Mouse (Mus musculus) cerebellum, postnatal 36 days (tissue): Measurements from ENCODE around the gene Gse1.

Experiments
- DNase-seq, 2 experiments: peaks; one replicate each; pipeline ENCODE4 v3.0.0; 2021 to 2022; ENCODE audit warnings: mixed read lengths in 2 of 2

Gene Gse1

DNA sequence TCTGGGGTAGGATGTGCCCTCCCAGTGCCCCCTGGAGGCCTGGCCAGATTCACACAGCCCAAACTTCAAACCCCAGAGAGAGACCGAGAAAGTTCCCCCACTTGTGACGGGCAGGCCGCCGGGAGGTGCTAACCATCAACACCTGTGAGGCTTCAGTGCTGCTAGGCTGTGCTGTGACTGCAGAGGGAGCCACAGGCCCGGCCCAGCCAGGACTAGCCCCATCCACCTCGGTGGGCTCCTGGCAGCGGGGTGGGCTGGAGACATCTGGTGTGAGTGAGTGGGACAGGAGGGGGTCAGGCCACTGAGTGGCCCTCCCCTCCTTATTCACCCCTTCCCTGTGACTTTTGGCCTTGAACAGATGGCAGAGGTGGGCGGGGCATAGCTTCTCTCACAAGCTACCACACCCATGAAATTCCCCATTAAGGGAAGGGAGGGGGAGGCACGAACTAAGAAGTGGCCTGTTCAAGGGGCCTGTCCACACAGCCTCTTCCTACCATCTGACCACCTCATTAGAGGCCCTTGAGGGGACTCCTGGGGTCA, 179.5 kb downstream of the Gse1 start:
- DNase-seq, result peak in 1 of 2 experiments; percentile 45

DNA sequence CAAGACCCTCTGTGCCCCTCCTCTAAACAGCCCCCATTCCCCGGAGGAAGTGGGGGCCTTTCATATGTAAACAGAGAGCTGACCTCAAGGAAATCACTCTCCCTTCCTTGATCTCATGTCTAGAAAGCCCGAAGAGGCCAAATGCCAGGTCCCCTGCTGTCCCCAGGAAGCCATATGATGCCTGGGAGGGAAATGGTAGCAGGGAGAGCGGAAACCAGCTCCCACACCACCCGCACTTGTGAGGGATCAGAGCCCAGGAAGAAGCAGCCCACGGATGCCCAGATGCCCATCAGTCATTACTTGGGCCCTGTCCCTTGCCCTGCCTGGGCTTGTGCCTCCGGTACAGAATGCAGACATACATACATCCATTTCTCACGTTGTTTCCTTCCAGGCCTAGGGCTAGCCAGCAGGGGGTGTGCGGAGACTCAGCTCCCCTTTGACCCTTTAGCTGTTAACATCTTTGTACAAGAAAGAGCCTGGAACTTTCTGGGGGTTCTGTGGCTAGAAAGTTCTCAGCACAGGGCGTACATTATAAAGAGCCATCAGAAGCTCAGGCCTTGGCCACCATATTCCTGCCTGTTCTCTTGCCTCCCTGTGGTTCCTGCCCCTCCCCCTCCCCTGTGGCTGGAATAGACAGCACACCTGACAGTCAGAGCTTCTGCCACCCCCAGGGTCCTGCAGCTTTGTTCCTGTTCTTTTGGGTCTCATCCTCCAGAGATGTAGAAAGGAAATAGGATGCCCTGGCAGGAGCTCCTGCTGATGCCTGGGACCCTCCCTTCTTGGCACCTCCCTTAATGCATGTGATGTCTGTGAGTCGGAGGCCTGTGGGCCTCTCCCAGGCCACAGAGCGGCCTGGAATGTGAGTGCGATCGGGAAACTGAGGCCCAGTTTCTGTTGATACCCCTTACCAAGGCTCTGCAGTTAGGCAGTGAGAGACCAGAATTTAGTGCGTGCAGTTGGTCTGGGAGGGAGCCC, 180.3 kb downstream of the Gse1 start:
- DNase-seq, result peak; percentile 64 to 67

DNA sequence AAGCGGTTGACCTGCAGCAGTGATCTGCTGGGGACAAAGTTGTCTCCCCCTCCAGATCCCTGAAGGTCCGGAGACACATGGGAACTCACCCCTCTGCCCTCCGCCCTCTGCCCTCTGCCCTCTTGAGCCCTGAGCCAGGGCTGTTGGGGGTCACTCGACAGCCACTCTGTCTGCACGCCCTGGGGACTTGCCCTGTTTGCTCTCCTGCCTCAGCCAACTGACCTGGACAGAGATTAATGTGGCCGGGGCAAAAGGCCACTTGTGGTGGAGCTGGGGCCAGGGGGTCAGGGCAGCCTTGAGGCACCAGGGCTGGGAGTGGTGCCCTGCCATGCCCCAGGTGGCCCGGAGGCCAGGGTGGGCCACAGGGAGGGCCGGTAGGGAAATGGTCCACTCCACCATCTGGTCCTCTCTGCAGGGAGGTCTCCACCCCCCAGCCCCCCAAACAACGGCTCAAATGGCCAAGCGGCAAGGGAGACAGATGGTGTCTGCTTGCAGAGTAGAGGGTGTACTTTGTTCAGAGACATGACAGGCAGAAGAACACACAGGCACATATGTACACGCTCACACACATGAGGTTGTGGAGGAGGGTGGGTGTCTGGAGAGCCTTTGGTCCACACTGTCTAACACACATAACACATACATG, 181.2 kb downstream of the Gse1 start:
- no peak for DNase-seq

DNA sequence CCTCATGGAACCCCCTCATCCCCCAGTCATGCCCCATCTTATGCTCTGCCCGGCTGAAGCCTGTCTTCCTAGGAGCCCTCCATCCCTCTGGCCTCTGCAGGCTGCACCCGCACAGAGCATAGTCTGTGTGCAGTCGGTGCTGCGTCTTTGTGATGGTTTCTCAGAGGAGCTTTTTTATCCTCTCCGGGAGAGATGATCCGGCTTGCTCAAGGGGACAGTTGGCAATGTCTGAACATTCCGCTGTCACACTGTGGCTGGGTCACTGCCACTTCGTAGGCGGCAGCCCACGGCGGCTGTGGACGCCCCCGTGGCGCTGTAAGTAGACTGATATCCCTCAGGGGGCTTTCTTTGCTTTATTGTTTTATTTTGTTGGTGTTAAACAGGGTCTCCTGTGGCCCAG, 182.8 kb downstream of the Gse1 start:
- DNase-seq, result no peak

DNA sequence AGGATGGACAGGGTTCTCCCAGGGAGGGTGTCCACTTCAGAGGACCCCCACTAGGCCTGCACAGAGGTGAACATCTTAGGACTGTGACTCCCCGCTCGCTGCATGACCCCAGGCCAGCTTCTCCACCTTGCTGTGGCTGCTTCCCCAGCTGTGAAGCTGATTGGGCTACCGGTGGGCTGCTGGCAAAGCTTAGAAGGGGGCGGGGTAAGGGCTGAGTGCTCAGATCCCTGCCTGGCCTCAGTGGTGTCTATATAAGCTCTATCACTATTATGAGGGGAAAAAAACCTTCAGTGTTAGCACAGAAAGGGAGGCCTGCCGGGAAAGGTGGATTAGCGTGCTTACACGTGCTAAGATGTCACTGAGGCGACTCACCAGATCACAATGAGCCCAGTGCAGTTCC, 183.6 kb downstream of the Gse1 start:
- no peak for DNase-seq

DNA sequence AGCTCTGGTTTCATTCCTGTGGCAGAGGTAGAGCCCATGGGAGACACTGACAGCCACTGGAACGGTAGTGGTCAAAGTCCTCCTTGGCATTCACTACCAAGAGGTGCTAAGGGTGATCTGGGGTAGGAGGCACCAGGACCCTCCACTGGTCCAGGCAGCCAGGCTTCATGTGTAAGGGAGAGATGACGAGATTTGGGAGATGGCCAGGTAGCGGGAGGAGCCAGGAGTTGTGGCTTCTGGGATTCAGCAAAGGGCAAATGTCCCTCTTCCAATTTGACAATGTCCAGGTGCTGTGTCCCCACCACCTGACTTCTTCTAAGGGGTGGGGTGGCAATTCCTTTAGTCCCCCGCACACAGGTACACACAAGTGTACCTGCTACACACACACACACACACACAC, 184.1 kb downstream of the Gse1 start:
- DNase-seq, result no peak

DNA sequence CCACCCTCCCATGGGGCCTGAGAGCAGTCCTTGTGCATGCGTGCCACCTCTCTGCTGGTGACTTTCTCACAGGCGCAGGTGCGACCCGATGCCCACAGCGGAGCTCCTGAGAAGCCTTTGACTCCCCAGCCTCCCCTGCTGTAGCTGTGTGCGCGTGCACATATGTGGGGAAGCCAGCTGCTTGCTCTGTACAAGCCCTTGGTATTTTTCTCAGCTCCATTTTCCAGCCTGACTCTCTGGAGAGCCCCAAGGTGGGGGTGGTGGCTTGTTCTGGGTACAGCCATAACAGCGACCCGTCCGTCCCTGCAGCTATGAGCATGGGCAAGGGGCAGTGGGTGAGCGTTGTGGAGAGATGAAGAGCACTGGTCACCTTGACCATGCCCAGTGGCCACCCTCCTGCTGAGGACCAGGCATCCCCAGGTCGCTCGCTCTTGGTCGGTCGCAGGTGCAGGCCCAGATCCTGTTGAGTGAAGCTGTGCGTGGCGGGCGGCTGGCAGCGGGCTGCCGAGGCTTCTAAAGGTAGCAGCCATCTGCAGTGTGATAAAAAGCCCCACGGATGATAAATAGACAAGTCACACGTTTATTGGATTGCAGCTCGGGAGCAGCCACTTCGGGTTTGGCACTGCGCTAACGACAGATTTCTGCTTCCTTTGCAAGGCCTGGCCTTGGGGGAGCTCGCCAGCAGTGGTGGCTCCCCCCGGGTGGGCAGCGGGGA, 184.8 kb downstream of the Gse1 start:
- no peak for DNase-seq

DNA sequence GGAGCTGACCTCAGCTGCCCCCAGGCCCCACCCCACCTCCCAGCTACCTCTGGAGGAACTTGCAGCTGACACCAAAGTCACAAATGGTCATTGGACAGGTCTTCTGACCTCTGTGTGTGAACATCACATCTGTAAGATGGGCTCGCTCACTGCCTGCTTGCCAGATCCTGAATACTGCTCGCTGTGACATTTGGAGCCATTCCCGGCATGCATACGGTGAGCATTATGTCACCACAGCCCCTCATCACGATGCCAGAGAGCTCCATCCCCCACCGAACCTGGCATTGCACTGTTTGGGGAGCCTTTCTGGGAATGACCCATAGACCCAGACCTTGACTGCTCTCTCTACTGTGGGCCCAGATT, 185.4 kb downstream of the Gse1 start:
- DNase-seq, result no peak

DNA sequence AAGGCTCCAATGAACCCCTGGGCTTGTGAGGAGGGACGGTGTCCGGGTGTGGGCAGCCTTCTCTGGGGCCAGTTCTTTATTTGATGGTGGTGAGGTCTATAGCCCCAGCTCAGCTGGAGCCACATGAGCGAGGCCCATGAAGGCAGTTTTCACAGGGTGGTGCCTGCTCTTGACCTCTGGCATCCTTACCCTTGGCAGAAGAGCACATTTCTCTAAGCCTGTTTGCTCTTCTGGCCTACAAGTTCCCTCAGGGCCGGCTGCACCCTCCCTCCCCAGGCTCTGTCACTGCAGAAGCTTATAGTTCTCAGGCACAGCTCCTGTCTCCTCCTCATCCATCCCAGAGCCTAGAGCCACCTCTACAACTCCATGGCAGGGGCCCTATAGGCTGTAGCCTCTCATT, 186.0 kb downstream of the Gse1 start:
- no peak for DNase-seq

DNA sequence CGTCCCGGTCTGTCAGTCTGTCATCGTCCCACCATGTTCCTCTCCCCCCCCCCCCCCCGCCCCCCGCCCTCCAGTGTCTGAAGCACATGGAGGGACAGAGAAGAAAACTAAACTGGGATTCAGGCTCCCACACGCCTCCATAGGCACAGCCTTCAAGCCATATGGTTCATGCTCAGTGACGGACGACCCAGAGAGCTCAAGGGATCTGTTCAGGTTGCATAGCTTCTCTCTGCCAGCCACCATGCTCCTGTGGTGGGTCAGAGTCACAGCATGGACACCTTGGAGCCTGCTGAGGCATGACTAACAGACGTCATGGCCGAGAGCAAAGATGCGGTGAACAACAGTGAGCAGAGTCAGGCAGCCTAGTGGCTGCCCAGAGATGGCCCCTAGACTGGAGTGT, 187.2 kb downstream of the Gse1 start:
- no peak for DNase-seq

DNA sequence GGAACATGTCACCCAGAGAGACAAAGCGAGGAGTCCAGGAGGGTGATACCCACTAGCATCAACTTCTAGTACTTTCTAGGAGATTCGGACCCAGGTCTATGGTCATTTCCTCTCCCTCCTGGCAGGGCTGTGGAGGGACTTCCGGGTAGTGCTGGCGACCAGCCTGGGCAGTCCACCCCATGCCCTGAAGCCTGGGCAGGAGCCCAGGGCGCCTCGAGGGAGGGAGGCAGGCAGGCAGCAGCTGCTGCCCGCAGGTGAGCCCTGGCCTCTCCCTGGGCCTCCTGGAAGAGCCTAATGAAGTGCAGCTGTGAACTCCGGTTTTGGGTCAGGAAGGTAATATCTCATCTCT, 187.9 kb downstream of the Gse1 start:
- DNase-seq, result no peak

DNA sequence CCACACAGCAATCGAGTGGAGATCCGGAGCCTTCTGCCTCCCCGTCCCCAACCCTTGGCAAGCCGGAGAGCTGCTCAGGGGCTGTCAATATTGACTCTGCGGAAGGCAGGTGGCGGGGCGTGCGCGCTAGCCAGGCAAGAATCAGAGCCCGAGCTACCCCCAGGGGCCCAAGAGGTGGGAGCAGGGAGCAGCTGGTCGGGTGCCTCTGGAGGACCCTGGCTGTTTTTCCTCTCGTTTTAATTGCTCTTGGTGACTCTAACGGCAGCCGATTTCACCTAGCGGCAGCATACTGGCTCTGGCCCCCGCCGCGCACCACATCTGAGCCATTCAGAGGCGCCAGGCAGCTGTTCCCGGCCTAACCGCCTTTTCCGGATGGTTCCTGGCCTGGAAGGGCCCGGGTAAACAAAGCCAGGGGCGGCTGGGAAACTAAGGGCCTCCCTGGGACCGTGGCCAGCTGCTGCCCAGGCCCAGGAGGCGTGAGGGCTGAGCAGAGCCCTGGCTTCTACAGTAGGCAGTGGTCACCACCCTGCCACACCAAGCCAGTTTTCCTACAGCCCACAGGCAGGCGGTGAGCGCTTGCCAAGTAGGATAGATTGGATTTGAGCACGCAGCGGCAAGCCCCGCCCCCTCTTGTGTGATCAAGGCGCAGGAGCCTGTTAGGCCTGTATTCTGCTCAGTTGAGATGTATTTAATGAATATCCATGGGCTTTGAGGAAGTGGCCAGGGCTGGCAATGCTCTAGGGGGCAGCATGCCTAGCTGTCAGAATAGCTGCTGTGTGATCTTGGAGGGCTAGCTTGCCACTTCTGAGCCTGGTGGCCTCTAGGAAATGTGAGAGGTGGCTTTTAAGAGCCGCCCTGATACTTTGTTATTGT, 188.5 kb downstream of the Gse1 start:
- DNase-seq, result peak; percentile 55 to 56

DNA sequence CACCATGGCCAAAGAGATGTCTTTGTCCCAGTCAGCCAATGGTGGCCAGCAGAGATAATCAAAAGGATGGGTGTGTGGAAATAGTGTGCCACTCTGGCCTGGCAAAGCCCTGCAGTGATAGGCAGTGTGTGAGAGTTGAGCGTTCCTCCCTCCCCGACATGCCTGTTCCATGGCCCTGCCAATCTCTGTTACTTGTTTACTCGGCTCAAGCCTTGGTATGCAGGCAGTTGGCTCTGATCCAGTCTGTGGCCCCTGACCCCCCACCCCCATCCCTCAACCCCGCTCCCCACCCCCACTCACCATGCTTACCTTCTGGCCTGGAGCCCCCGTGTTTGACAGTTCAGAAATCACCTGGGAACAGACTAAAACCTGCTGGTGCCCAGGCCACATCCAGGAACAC, 189.9 kb downstream of the Gse1 start:
- DNase-seq, result no peak

DNA sequence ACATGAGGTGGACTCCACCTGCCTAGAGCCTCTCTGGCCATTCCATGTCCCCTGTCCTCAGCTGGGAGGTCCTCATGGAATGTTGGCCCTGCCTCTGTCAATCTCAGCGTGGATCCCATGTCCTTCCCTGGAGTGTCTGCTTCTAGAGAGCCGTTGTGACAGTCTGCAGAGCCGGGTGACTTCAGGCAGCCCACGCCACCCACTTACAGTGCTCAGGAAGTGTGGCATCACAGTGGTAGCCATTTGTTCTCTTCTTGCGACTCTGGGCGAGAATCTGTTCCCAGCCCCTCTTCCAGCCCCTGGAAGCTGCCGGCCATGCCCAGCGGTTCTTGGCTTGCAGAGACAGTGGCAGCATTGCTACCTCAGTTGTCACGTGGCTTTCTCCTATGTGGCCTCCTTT, 191.4 kb downstream of the Gse1 start:
- DNase-seq, result no peak

DNA sequence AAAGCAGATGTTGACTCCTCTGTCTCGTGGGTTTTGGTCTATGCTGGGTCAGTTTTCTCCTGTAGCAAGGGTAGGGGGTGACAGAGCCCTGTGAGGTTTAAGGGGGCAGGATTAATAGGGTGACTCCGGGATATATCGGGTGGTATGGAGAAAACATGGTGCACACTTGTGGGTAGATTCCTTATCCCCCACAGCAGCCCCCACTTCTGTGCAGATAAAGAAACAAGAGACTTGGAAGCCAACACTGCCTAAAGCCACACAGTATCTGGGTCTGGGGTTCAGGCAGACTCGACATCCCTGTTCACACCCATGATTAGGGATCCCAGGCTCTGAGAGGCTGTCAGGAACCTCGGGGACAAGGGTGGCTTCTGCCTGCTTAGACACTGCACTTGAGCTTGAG, 192.0 kb downstream of the Gse1 start:
- DNase-seq, result no peak

DNA sequence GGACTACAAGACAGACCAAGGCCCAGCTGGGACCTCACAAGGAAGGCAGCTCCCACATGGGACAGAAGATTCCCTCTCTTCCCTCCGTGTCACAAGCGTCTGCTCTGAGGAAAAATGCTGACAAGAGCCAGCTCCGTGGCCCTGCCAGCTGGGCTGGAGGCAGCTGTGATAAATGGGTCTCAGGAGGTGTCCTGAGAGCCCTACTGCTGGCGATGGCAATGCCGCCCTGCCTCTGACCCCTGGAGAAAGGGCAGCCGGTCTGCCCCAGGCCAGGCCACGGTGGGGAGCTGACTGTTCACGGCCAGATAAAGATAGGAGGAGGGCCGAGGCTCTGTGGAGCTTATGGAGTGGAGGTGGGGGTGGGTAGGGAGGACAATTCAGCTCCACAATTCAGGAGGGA, 193.4 kb downstream of the Gse1 start:
- no peak for DNase-seq

DNA sequence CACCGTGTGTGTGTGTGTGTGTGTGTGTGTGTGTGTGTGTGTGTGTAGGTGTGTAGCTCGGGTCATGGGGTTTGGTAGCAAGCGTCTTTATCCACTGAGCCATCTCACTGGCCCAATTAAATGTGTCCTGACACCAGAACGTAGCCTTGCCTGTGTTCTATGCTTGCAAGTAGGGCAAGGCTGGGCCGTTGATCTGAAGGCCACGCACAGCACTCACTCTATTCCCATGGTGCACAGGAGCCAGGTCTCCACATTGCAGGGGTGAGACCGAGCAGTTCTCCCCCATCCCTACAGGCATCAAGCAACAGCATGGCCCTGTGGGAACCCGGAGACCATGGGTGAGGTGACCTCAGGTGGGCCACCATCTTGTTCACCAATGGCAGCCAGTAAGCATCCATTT, 194.0 kb downstream of the Gse1 start:
- DNase-seq, result no peak

DNA sequence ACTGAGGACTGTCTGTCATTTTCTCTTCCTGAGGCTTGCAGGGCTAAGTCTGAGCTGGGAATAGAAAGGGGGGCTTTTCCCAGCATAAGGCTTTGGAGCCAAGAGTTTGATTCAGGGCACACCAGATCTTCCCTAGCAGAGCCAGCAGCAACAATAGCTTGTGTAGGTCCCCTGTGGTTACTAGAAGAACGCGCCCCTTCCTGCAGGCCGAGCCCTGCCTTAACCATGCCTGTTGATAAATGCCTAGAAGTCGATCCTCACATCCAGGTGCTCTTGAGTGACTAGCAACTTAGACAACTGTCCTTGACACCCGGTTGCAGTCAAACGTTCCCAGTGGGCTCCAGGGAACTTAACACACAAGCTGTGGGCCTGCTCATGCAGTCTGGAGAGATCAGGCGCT, 195.3 kb downstream of the Gse1 start:
- no peak for DNase-seq

DNA sequence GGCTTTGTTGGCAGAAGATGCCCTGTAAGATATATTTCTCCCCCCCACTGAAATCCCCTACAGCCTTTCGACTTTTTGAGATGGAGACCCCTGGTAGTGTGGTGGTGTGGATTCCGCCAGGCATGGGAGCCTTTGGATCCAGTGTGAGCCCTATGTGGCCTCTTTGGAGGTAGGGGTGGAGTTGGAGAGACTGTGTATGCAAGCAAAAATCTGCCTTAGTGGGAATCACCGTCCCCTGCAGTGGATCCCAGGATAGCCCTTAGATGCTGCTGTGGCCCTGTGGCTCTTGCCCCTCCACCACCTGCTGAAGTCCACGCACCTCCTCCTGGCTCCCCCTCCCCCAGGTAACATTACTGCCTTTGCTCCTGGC, 196.6 kb downstream of the Gse1 start:
- DNase-seq, result no peak

DNA sequence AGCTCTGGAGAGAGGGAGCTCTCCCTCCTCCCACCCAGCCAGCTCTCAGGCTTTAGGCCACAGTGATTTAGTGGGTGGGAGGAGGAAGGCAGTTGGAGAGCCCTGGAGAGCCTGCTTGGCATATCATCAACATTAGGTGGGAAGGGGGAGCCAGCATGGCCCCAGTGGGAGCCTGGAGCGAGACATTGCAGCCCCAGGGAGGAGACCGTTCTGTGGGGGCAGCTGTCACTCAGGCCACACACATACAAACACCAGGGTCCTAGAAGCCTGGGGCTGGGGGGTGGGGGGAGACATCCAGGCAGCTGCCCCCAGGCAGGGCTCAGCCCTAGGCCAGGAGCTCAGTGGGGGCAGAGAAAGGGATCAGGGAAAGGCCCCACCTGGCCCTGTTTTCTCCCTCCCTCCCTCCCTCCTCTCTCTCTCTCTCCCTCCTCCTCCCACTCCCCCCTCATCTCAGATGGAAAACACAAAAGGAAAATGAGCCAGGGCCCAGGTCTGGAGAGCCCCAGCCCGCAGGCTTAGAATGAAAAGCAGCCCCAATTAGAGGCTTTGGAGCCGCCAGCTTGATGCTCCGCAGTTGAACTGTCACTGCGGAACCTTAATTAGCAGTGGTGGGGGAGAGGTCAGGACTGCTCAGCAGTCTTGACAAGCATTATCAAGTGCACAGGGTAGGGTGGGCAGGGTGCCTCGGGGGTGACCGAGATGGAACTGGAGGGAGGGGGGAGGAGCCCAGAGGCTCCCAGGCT, 197.1 kb downstream of the Gse1 start:
- DNase-seq, result no peak

DNA sequence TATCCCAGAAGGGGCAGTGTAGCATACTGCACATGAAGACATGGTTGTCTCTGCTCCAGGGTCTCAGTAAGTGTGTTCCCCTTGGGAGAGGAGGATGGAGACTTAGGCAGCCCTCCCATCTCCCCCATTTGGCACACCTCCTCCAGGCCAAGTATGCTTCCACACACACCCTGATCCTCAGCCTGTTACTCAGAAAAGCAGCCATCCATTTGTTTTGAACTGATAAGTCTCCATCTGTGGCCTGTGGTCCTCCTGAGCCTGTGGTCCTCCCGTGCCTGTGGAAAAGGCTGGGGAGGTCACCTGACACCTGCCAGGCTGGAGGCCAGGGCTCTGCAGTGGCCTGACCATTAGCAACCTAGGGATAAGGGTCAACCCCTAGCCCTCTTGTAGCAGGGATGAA, 197.8 kb downstream of the Gse1 start:
- no peak for DNase-seq
